Mouse (Mus musculus): ENCODE data around the gene Grm4. TPM values are rescaled to one million over a fixed set of nuclear protein-coding genes. Genes with fewer than 3 reads are reported as not detected.

Gene Grm4
- polyA plus RNA-seq, 1 experiment: not detected

DNA sequence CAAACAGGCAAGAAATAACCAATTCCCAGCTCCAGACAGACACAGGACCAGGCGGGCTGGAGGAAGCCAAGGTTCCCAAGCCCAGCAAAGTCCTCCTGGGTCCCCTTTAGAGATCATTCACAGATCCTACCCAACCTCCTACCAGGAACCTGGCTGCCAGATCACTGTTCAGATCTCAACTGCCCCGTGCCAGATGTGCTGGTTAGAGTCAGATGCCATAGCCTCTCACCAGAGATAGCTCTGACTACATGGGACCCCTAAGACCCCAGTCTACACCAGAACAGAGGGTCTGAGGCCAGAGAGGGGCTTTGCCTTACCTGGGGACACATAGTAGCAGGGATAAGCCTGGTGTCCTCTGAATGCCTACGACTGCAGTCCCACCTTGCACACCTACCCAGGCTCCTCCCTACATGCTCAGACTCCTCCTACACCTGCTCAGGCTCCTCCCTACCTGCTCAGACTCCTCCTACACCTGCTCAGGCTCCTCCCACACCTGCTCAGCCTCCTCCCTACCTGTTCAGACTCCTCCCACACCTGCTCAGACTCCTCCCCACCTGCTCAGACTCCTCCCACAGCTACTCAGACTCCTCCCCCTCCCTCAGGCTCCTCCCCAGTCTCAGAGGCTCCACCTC lies 63.2 kb downstream of the Grm4 start:
- no peak overlapping the region for H3K4me3 ChIP-seq (replicated peaks; ENCODE audit: control insufficient read depth, low read depth, low read length)
- WGBS: 64% methylated on average over 3 of the region's 3 CpGs
- TF ChIP-seq CTCF (IDR thresholded peaks at IDR 0.05; ENCODE audit: control insufficient read depth, insufficient read depth, low read length): no peak
- TF ChIP-seq POLR2A (IDR thresholded peaks at IDR 0.05; ENCODE audit: borderline replicate concordance, control insufficient read depth, low read depth, low read length): no peak
- H3K27ac ChIP-seq (ENCODE audit: control insufficient read depth, insufficient read depth, low read depth, low read length, poor library complexity): no peak overlapping the region
- no peaks in the 10 kb centered on the region for H3K4me1 ChIP-seq (ENCODE audit: control insufficient read depth, insufficient read depth, low read length)

DNA sequence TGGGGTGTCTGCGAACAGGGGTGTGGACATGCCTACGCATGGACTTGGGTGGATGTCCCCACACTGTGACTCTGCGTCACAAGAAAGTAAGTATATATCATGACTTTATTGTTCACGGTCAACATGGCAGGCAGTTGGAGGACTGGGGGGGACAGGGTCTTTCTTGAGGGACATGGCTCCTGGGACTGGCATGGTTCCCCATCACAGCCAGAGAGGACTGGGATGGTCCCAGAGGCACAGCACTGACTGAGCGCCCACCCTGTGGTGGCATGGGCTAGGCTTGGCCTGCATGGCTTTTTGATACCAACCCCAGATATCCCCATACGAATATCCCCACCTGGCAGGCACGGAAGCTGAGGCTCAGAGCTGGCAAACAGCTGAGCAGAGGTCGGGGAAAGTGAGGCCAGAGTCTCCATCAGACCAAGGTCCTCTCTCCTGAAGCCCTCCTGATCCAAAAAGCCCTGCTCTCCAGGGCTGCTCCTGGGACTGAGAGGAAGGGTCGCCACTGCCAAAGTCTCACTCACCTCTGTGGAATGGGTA lies 64.1 kb downstream of the Grm4 start:
- no peak overlapping the region for H3K27ac ChIP-seq (ENCODE audit: control insufficient read depth, insufficient read depth, low read depth, low read length, poor library complexity)
- WGBS: 78% methylated on average over 9 of the region's 9 CpGs
- H3K4me1 ChIP-seq (ENCODE audit: control insufficient read depth, insufficient read depth, low read length): no peaks in the 10 kb centered on the region
- TF ChIP-seq POLR2A (IDR thresholded peaks at IDR 0.05; ENCODE audit: borderline replicate concordance, control insufficient read depth, low read depth, low read length): no peak
- no peak for TF ChIP-seq CTCF (IDR thresholded peaks at IDR 0.05; ENCODE audit: control insufficient read depth, insufficient read depth, low read length)
- no peak overlapping the region for H3K4me3 ChIP-seq (replicated peaks; ENCODE audit: control insufficient read depth, low read depth, low read length)

- Histone ChIP-seq H3K27ac (ENCODE audit: control insufficient read depth, insufficient read depth, low read depth, low read length, poor library complexity) (no peak overlapping the region), H3K4me3 (replicated peaks; ENCODE audit: control insufficient read depth, low read depth, low read length) (no peak overlapping the region), H3K4me1 (ENCODE audit: control insufficient read depth, insufficient read depth, low read length) (no peaks in the 10 kb centered on the region)
- 81% methylated on average over 11 of the region's 11 CpGs for WGBS
- TF ChIP-seq POLR2A (IDR thresholded peaks at IDR 0.05; ENCODE audit: borderline replicate concordance, control insufficient read depth, low read depth, low read length): no peak
- no peak for TF ChIP-seq CTCF (IDR thresholded peaks at IDR 0.05; ENCODE audit: control insufficient read depth, insufficient read depth, low read length)
These were observed 64.8 kb downstream of the Grm4 start for GRCm38 (mm10) chr17:27456364-27456763.

GRCm38 (mm10) chr17:27455012-27455784 lies 66.0 kb downstream of the Grm4 start:
- 76% methylated on average over 9 of the region's 9 CpGs for WGBS
- TF ChIP-seq CTCF (IDR thresholded peaks at IDR 0.05; ENCODE audit: control insufficient read depth, insufficient read depth, low read length) (no peak), POLR2A (IDR thresholded peaks at IDR 0.05; ENCODE audit: borderline replicate concordance, control insufficient read depth, low read depth, low read length) (no peak)
- Histone ChIP-seq H3K4me3 (replicated peaks; ENCODE audit: control insufficient read depth, low read depth, low read length) (no peak overlapping the region), H3K4me1 (ENCODE audit: control insufficient read depth, insufficient read depth, low read length) (no peaks in the 10 kb centered on the region), H3K27ac (ENCODE audit: control insufficient read depth, insufficient read depth, low read depth, low read length, poor library complexity) (no peak overlapping the region)

- TF ChIP-seq POLR2A (IDR thresholded peaks at IDR 0.05; ENCODE audit: borderline replicate concordance, control insufficient read depth, low read depth, low read length) (no peak), CTCF (IDR thresholded peaks at IDR 0.05; ENCODE audit: control insufficient read depth, insufficient read depth, low read length) (no peak)
- 86% methylated on average over 11 of the region's 11 CpGs for WGBS
- H3K4me1 ChIP-seq (ENCODE audit: control insufficient read depth, insufficient read depth, low read length): no peaks in the 10 kb centered on the region
- no peak overlapping the region for H3K4me3 ChIP-seq (replicated peaks; ENCODE audit: control insufficient read depth, low read depth, low read length)
- H3K27ac ChIP-seq (ENCODE audit: control insufficient read depth, insufficient read depth, low read depth, low read length, poor library complexity): no peak overlapping the region
These were observed 66.8 kb downstream of the Grm4 start for GRCm38 (mm10) chr17:27454396-27454795.

GRCm38 (mm10) chr17:27453045-27453444 lies 68.2 kb downstream of the Grm4 start:
- Histone ChIP-seq H3K4me3 (replicated peaks; ENCODE audit: control insufficient read depth, low read depth, low read length) (no peak overlapping the region), H3K27ac (ENCODE audit: control insufficient read depth, insufficient read depth, low read depth, low read length, poor library complexity) (no peak overlapping the region), H3K4me1 (ENCODE audit: control insufficient read depth, insufficient read depth, low read length) (no peaks in the 10 kb centered on the region)
- WGBS: 75% methylated on average over 8 of the region's 8 CpGs
- no peak for TF ChIP-seq CTCF (IDR thresholded peaks at IDR 0.05; ENCODE audit: control insufficient read depth, insufficient read depth, low read length)
- no peak for TF ChIP-seq POLR2A (IDR thresholded peaks at IDR 0.05; ENCODE audit: borderline replicate concordance, control insufficient read depth, low read depth, low read length)

DNA sequence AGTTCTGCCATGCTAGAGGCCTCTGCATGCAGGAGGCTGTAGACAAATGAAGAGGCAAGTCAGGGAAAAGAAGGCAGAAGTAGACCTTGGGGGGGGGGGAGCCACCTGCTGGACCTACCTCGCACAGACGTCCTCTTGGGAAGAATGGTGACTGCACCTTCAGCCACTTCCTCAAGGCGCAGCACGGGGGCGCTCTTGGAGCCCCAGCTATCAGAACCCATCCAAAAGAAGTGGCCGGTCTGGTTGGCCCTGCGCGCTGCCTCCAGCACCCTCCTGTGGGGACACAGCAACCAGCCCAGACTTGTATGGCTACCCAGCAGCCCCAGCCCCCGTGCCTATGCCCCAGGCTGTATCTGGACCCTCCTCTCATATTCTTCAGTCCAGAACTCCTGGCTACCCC lies 69.4 kb downstream of the Grm4 start:
- Histone ChIP-seq H3K4me1 (ENCODE audit: control insufficient read depth, insufficient read depth, low read length) (no peaks in the 10 kb centered on the region), H3K4me3 (replicated peaks; ENCODE audit: control insufficient read depth, low read depth, low read length) (no peak overlapping the region), H3K27ac (ENCODE audit: control insufficient read depth, insufficient read depth, low read depth, low read length, poor library complexity) (no peak overlapping the region)
- TF ChIP-seq CTCF (IDR thresholded peaks at IDR 0.05; ENCODE audit: control insufficient read depth, insufficient read depth, low read length): peak; percentile 54
- TF ChIP-seq POLR2A (IDR thresholded peaks at IDR 0.05; ENCODE audit: borderline replicate concordance, control insufficient read depth, low read depth, low read length): no peak
- WGBS: 25% methylated on average over 9 of the region's 9 CpGs

- H3K27ac ChIP-seq (ENCODE audit: control insufficient read depth, insufficient read depth, low read depth, low read length, poor library complexity): no peak overlapping the region
- H3K4me1 ChIP-seq (ENCODE audit: control insufficient read depth, insufficient read depth, low read length): no peaks in the 10 kb centered on the region
- no peak for TF ChIP-seq CTCF (IDR thresholded peaks at IDR 0.05; ENCODE audit: control insufficient read depth, insufficient read depth, low read length)
- no peak for TF ChIP-seq POLR2A (IDR thresholded peaks at IDR 0.05; ENCODE audit: borderline replicate concordance, control insufficient read depth, low read depth, low read length)
- no peak overlapping the region for H3K4me3 ChIP-seq (replicated peaks; ENCODE audit: control insufficient read depth, low read depth, low read length)
- 82% methylated on average over 14 of the region's 14 CpGs for WGBS
These were observed 70.0 kb downstream of the Grm4 start for GRCm38 (mm10) chr17:27451216-27451615.
